Mouse (Mus musculus) hindbrain, embryonic 10.5 days (tissue): ENCODE measurements at regions not wholly inside any gene's neighbourhood (a gene's known extent, or its start where the extent isn't known, plus 50 kb on each side); places are given as distances from the start of the nearest gene placed in this dataset.
A peak's percentile ranks its signal among the peaks of the same experiment; 100 is the strongest.

Experiments used
- DNase-seq: peaks from one replicate; pipeline ENCODE4 v3.0.0-alpha.2; 2017; ENCODE audit warnings: low spot score
- H3K27ac ChIP-seq: fragments of 300-500 bp; sonication (generic); 2 replicates; pipeline ENCODE4 v1.5.1; 2016; ENCODE audit warnings: mild to moderate bottlenecking, moderate library complexity
- H3K27me3 ChIP-seq: fragments of 300-500 bp; sonication (generic); 2 replicates; pipeline ENCODE4 v1.6.1; 2016; ENCODE audit warnings: mild to moderate bottlenecking; ENCODE audit not compliant: poor library complexity, insufficient read depth, severe bottlenecking
- H3K36me3 ChIP-seq: fragments of 300-500 bp; sonication (generic); 2 replicates; pipeline ENCODE4 v1.6.1; 2016; ENCODE audit warnings: mild to moderate bottlenecking, moderate library complexity
- H3K4me1 ChIP-seq: fragments of 300-500 bp; sonication (generic); replicated peaks from 2 replicates; pipeline ENCODE4 v1.6.1; 2016; ENCODE audit warnings: mild to moderate bottlenecking
- H3K4me3 ChIP-seq: fragments of 300-500 bp; sonication (generic); 2 replicates; pipeline ENCODE4 v1.5.1; 2016; ENCODE audit warnings: mild to moderate bottlenecking, moderate library complexity
- H3K9me3 ChIP-seq: fragments of 300-500 bp; sonication (generic); 2 replicates; pipeline ENCODE4 v1.6.1; 2016; ENCODE audit warnings: mild to moderate bottlenecking, moderate library complexity
- WGBS: fragments of 180-500 bp; shearing (Covaris S2); methylation state at CpG from one replicate; pipeline ENCODE4 v1.1.7; 2016; 5-methylcytosine and 5-hydroxymethylcytosine counted together

DNA sequence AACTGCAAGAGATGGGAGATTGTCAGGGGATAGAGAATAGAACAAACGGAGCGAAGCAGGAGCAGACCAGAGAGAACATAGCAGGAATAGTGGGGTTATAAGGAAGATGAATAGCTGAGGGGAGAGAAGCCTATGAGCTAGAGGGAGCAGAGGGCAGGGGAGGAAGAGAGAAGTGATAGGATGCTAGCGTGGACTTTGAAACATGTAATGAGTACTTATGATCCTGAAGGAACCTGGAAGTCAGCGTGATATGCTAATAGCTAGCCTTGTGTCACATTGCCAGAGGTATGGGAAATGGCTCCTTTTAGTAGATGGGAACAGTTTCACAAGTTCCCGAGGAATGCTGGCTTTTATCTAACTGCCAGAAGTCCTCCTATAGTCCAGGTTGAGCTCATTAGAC is 51.8 kb downstream of the Calml3 start:
- no peaks in the 10 kb centered on the region for H3K9me3 ChIP-seq
- no peak overlapping the region for H3K4me3 ChIP-seq
- no peak overlapping the region for H3K27ac ChIP-seq
- WGBS, result 90% methylated on average over 5 of the region's 5 CpGs
- H3K4me1 ChIP-seq, result no peaks in the 10 kb centered on the region
- H3K36me3 ChIP-seq, result no peaks in the 10 kb centered on the region
- H3K27me3 ChIP-seq, result no peaks in the 10 kb centered on the region
- no peak for DNase-seq

DNA sequence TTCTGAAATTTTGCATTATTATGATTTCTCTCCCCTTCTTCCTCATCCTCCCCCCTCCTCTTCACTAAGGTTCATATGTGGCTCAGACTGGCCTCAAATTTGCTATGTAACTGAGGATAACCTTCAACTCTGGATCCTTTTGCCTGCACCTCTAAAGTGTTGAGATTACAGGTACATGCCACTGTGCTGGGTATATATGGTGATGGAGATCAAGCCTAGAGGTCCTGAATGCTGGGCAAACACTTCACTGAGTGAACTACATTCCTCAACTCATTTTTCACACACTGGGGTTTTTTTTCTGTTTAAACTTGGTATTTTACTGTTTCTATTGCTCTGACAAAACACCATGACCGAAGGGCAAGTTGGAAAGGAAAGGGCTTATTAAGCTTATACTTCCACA is 52.9 kb downstream of the Calml3 start:
- Histone ChIP-seq H3K27ac (no peak overlapping the region), H3K9me3 (no peaks in the 10 kb centered on the region), H3K4me3 (no peak overlapping the region), H3K27me3 (no peaks in the 10 kb centered on the region), H3K36me3 (no peaks in the 10 kb centered on the region), H3K4me1 (no peaks in the 10 kb centered on the region)
- DNase-seq, result no peak
- 77% methylated on average over 1 of the region's 1 CpGs for WGBS

DNA sequence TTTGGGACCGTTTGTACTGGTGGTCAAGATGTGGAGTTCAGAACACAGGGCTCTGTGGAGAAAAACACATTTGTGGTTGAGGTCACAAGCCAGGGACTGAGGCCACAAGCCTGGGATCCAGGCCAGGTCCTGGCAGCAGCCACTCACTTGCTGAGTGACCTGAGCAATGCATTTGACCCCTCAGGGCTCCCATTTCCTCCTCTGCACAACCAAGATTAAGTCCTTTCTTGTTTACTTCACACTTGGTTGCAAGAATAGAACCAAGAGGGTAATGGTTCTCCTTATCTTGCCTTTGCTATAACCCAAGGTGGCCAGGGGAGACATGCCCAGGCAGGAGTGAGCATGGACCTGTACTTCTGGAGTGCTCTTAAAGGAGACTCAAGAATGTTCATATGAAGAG is 53.4 kb downstream of the Calml3 start:
- Histone ChIP-seq H3K4me3 (no peak overlapping the region), H3K27me3 (no peaks in the 10 kb centered on the region), H3K9me3 (no peaks in the 10 kb centered on the region), H3K4me1 (no peaks in the 10 kb centered on the region), H3K36me3 (no peaks in the 10 kb centered on the region), H3K27ac (no peak overlapping the region)
- 81% methylated on average over 1 of the region's 1 CpGs for WGBS
- no peak for DNase-seq

GRCm38 (mm10) chr13:3749646-3750045 is 54.5 kb downstream of the Calml3 start:
- Histone ChIP-seq H3K4me1 (no peaks in the 10 kb centered on the region), H3K4me3 (no peak overlapping the region), H3K27me3 (no peaks in the 10 kb centered on the region), H3K9me3 (no peaks in the 10 kb centered on the region), H3K36me3 (no peaks in the 10 kb centered on the region), H3K27ac (no peak overlapping the region)
- 87% methylated on average over 3 of the region's 3 CpGs for WGBS
- DNase-seq, result no peak

GRCm38 (mm10) chr13:3748859-3749258 is 55.3 kb downstream of the Calml3 start:
- Histone ChIP-seq H3K9me3 (no peaks in the 10 kb centered on the region), H3K27ac (no peak overlapping the region), H3K27me3 (no peaks in the 10 kb centered on the region), H3K4me1 (no peaks in the 10 kb centered on the region), H3K4me3 (no peak overlapping the region), H3K36me3 (no peaks in the 10 kb centered on the region)
- no peak for DNase-seq
- 79% methylated on average over 5 of the region's 5 CpGs for WGBS

- WGBS, result 56% methylated on average over 10 of the region's 10 CpGs
Measured at GRCm38 (mm10) chr13:3746524-3746923, 57.6 kb downstream of the Calml3 start.

DNA sequence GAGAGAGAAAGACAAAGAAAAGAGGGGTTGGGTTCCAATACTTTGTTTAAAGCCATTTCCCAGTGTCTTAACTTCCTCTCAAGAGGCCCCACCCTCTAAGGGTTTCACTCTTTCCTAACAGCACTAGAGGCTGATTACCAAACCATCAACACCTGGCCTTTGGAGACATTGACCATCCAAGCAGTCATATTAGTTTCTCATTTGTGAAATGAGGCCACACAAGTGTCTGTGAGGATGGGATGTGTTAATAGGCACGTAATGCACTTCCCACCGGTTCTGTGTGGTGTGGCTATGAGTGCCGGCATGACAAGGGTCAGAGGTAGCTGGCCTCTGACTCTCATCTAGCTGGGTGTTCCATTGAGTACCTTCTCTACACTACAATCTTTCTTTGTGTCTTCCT is 59.2 kb downstream of the Calml3 start:
- no peak overlapping the region for H3K27ac ChIP-seq
- no peaks in the 10 kb centered on the region for H3K27me3 ChIP-seq
- H3K36me3 ChIP-seq, result no peaks in the 10 kb centered on the region
- no peak overlapping the region for H3K4me3 ChIP-seq
- WGBS, result 56% methylated on average over 3 of the region's 3 CpGs
- H3K4me1 ChIP-seq, result peaks cover 9% of the 10 kb centered on the region; the same call in 1 of the 2 replicates
- H3K9me3 ChIP-seq, result no peaks in the 10 kb centered on the region
- no peak for DNase-seq

More at GRCm38 (mm10) chr13:3746524-3746923, 57.6 kb downstream of the Calml3 start:
- no peaks in the 10 kb centered on the region for H3K9me3 ChIP-seq
- no peak overlapping the region for H3K27ac ChIP-seq
- no peak overlapping the region for H3K4me3 ChIP-seq
- no peaks in the 10 kb centered on the region for H3K27me3 ChIP-seq
- H3K36me3 ChIP-seq, result no peaks in the 10 kb centered on the region
- DNase-seq, result peak; percentile 9
- peaks cover 9% of the 10 kb centered on the region; the same call in 1 of the 2 replicates for H3K4me1 ChIP-seq

- Histone ChIP-seq H3K27me3 (no peaks in the 10 kb centered on the region), H3K36me3 (no peaks in the 10 kb centered on the region), H3K27ac (no peak overlapping the region), H3K4me3 (no peak overlapping the region), H3K4me1 (peaks cover 9% of the 10 kb centered on the region; the same call in 1 of the 2 replicates), H3K9me3 (no peaks in the 10 kb centered on the region)
- WGBS, result 88% methylated on average over 6 of the region's 6 CpGs
- no peak for DNase-seq
Measured at GRCm38 (mm10) chr13:3743692-3744457, 60.2 kb downstream of the Calml3 start.

GRCm38 (mm10) chr13:3742763-3743401 is 61.2 kb downstream of the Calml3 start:
- no peaks in the 10 kb centered on the region for H3K9me3 ChIP-seq
- DNase-seq, result no peak

GRCm38 (mm10) chr13:3742094-3742730 is 61.9 kb downstream of the Calml3 start:
- peak; percentile 44 for DNase-seq
- Histone ChIP-seq H3K4me3 (no peak overlapping the region), H3K4me1 (peaks cover 9% of the 10 kb centered on the region; the same call in 1 of the 2 replicates), H3K9me3 (no peaks in the 10 kb centered on the region), H3K27me3 (no peaks in the 10 kb centered on the region), H3K27ac (peak overlapping the region; percentile 69), H3K36me3 (no peaks in the 10 kb centered on the region)
- WGBS, result 65% methylated on average over 2 of the region's 2 CpGs

More at GRCm38 (mm10) chr13:3742763-3743401, 61.2 kb downstream of the Calml3 start:
- Histone ChIP-seq H3K27me3 (no peaks in the 10 kb centered on the region), H3K4me3 (no peak overlapping the region), H3K27ac (peak overlapping the region; percentile 69), H3K36me3 (no peaks in the 10 kb centered on the region), H3K4me1 (peaks cover 9% of the 10 kb centered on the region; the same call in 1 of the 2 replicates)
- 48% methylated on average over 4 of the region's 4 CpGs for WGBS

- Histone ChIP-seq H3K9me3 (no peaks in the 10 kb centered on the region), H3K27me3 (peaks cover 9% of the 10 kb centered on the region; the same call in 1 of the 2 replicates), H3K4me3 (no peak overlapping the region), H3K27ac (peak overlapping the region; percentile 70), H3K36me3 (no peaks in the 10 kb centered on the region), H3K4me1 (peaks cover 29% of the 10 kb centered on the region)
- WGBS, result 6% methylated on average over 2 of the region's 2 CpGs
- DNase-seq, result no peak
Measured at GRCm38 (mm10) chr13:3730699-3731021, 73.5 kb downstream of the Calml3 start.

DNA sequence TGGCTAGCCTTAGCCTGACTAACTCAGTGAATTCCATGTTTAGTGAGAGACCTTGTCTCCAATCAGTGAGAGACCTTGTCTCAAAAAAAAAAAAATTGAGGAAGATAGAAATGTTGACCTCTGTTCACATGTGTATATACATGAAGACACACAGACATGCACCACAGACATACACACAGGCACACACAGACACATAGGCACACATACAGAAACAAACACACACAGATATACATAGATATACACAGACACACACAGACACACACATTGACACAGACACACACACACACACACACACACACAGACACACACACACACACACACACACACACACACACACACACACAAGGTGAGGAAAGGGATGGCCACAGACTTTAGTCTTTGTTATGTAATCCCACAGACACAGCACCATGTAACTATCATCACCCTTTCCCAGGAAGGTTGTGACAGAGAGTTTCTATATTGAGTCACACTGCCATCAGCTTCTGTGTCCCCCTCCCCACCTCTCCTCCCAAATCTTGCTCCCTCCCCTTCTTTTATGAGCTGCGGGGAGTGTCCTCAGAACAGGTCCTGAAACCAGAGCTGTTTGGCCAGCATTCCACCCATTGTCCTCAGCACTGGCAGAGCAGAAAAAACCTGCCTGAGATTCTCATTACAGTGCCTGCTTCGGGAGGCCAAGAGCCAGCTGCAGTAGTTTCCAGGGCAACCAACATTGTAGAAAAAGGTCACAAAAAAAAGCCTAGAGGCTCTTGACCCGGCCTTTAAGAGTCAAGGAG is 74.0 kb downstream of the Calml3 start:
- Histone ChIP-seq H3K27ac (peak overlapping the region; percentile 70), H3K4me1 (peaks cover 29% of the 10 kb centered on the region), H3K9me3 (no peaks in the 10 kb centered on the region), H3K27me3 (peaks cover 9% of the 10 kb centered on the region; the same call in 1 of the 2 replicates), H3K4me3 (no peak overlapping the region), H3K36me3 (no peaks in the 10 kb centered on the region)
- 3% methylated on average over 3 of the region's 3 CpGs for WGBS
- DNase-seq, result peak; percentile 72
